Mouse (Mus musculus): Measurements from ENCODE around the gene Cpxm2.

DNA sequence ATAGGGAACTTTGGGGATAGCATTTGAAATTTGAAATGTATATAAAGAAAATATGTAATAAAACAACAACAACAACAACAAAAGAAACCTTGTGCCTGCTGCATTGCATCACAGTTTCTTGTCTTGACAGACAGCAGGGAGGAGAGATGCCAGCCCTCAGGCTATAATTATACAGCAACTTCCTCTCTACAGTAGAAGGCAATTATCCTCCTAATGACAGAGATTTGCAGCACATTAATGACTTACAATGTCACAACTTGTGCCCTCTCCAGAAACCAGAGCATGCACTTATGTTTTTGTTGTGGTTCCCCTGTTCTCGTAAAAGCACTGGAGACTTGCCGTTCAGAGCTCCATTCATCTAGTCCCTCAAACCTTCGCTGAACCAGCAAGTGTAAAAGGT, 44.2 kb downstream of the Cpxm2 start:
- no peak for TF ChIP-seq POLR2A (IDR thresholded peaks at IDR 0.05; ENCODE audit: borderline replicate concordance, control insufficient read depth, low read depth, low read length)
- no peak for TF ChIP-seq CTCF (IDR thresholded peaks at IDR 0.05; ENCODE audit: control insufficient read depth, insufficient read depth, low read length)
